Mouse (Mus musculus): ENCODE measurements around the gene Ccdc154. TPM values are rescaled to one million over a fixed set of nuclear protein-coding genes. Genes with fewer than 3 reads are reported as not detected.

Gene Ccdc154
- polyA plus RNA-seq, 1 experiment, result not detected

GRCm38 (mm10) chr17:25130060-25130459 lies 32.2 kb upstream of the Ccdc154 start:
- Histone ChIP-seq H3K27me3 (replicated peaks) (peaks cover 2% of the 10 kb centered on the region), H3K9me3 (no peaks in the 10 kb centered on the region), H3K4me3 (replicated peaks) (no peak overlapping the region), H3K4me1 (peaks cover 23% of the 10 kb centered on the region), H3K36me3 (replicated peaks; ENCODE audit: low read length) (no peaks in the 10 kb centered on the region)
- no peak for TF ChIP-seq FLI1 (IDR thresholded peaks at IDR 0.05; ENCODE audit: low read length)
- TF ChIP-seq GATA1 (IDR thresholded peaks at IDR 0.05; ENCODE audit: borderline replicate concordance, low read length), result no peak

GRCm38 (mm10) chr17:25133275-25133698 lies 29.0 kb upstream of the Ccdc154 start, which contains the start of gene Clcn7:
Gene Clcn7 (plus strand): TSS chr17:25133391.
- peak within 1 kb of the TSS; percentile 96 for H3K4me3 ChIP-seq (replicated peaks)
- H3K9me3 ChIP-seq, result no peaks in the 10 kb centered on the region
- H3K27me3 ChIP-seq (replicated peaks), result peaks cover 2% of the 10 kb centered on the region
- H3K4me1 ChIP-seq, result peaks cover 40% of the 10 kb centered on the region
- peaks cover 20% of the 10 kb centered on the region for H3K36me3 ChIP-seq (replicated peaks; ENCODE audit: low read length)
- TF ChIP-seq GATA1 (IDR thresholded peaks at IDR 0.05; ENCODE audit: borderline replicate concordance, low read length) (no peak), FLI1 (IDR thresholded peaks at IDR 0.05; ENCODE audit: low read length) (no peak)

DNA sequence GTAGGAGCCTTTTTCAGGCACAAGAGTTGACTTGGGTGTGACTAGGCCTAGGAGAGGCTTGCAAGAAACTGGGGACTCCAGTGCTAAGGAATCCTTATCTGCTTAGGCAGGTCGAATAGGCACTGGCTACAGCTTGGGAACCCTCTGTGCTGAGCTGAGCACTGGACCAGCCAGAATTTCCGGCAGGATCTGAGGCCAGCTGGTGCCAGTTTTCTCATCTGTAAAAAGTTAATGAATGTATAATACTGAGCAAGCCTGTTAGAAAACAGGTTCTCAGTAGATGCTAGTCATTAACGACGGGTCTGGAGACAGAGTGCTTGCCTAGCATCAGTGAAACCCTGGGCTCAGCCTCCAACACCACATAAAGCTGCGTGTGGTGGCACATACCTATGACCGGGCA lies 26.6 kb upstream of the Ccdc154 start:
- Histone ChIP-seq H3K36me3 (replicated peaks; ENCODE audit: low read length) (peaks cover 33% of the 10 kb centered on the region), H3K27me3 (replicated peaks) (no peaks in the 10 kb centered on the region), H3K4me1 (peaks cover 48% of the 10 kb centered on the region), H3K4me3 (replicated peaks) (peak overlapping the region; percentile 38), H3K9me3 (no peaks in the 10 kb centered on the region)
- no peak for TF ChIP-seq FLI1 (IDR thresholded peaks at IDR 0.05; ENCODE audit: low read length)
- TF ChIP-seq GATA1 (IDR thresholded peaks at IDR 0.05; ENCODE audit: borderline replicate concordance, low read length), result no peak

DNA sequence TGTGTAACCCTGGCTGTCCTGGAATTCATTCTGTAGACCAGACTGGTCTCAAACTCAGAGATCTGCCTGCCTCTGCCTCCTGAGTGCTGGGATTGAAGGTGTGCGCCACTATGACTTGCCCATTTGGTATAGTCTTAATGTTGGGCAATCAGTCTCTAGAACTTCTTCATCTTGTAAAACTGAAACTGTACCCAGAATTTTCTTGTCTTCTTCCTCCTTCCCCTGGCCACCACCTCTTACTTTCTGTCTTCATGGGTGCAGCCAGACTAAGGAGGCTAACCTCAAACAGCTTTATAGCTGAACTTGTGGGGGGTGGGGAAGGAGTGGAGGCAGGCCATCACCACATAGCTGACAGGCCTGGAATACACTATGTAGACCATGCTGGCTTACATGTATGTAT lies 23.5 kb upstream of the Ccdc154 start:
- H3K9me3 ChIP-seq, result no peaks in the 10 kb centered on the region
- H3K36me3 ChIP-seq (replicated peaks; ENCODE audit: low read length), result peaks cover 54% of the 10 kb centered on the region
- peaks cover 64% of the 10 kb centered on the region for H3K4me1 ChIP-seq
- TF ChIP-seq GATA1 (IDR thresholded peaks at IDR 0.05; ENCODE audit: borderline replicate concordance, low read length), result no peak
- TF ChIP-seq FLI1 (IDR thresholded peaks at IDR 0.05; ENCODE audit: low read length), result no peak
- no peak overlapping the region for H3K4me3 ChIP-seq (replicated peaks)
- no peaks in the 10 kb centered on the region for H3K27me3 ChIP-seq (replicated peaks)

GRCm38 (mm10) chr17:25139960-25140359 lies 22.3 kb upstream of the Ccdc154 start:
- Histone ChIP-seq H3K27me3 (replicated peaks) (no peaks in the 10 kb centered on the region), H3K36me3 (replicated peaks; ENCODE audit: low read length) (peaks cover 65% of the 10 kb centered on the region), H3K4me1 (peaks cover 60% of the 10 kb centered on the region), H3K4me3 (replicated peaks) (no peak overlapping the region), H3K9me3 (no peaks in the 10 kb centered on the region)
- TF ChIP-seq FLI1 (IDR thresholded peaks at IDR 0.05; ENCODE audit: low read length), result no peak
- TF ChIP-seq GATA1 (IDR thresholded peaks at IDR 0.05; ENCODE audit: borderline replicate concordance, low read length), result no peak

DNA sequence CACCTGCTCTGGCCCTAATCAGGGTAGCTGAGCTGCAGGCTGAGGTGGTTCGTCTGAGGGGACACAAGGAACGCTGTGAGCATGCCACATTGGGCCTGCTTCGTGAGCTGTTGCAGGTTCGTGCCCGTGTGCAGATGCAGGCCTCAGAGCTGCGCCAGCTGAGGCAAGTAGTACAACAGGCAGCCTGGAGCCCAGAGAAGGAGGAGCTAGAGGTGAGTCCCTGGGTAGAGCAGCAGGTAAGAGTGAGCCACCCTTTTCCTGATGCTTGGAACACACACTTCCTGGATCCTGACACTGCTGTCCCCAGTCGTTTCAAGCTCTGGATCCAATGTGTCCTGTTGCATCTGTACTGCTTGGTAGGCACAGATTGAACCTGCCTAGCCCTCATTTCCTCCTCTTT lies 1.1 kb downstream of the Ccdc154 start:
- H3K36me3 ChIP-seq (replicated peaks; ENCODE audit: low read length), result peaks cover 46% of the 10 kb centered on the region

DNA sequence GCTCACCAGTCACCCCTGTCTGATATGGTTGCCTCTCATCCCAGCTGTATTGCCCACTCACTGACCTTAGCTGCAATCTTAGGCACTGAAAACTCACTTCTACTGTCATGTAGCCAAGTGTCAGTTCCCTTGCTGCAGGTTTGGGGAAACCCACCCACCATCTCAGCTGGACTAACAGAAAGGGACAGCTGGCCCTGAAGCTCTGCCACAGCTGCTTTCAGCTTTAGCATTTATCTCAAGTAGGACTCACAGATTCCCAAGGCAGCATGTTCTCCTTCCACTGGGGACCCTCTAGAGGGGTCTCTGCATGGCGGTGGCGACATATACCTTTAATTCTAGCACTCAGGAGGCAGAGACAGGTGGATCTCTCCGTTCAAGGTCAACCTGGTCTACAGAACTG lies 2.5 kb downstream of the Ccdc154 start:
- no peaks in the 10 kb centered on the region; the same call in 1 of the 2 replicates for H3K4me1 ChIP-seq
- peaks cover 49% of the 10 kb centered on the region for H3K27me3 ChIP-seq (replicated peaks)
- no peaks in the 10 kb centered on the region for H3K9me3 ChIP-seq
- TF ChIP-seq GATA1 (IDR thresholded peaks at IDR 0.05; ENCODE audit: borderline replicate concordance, low read length) (no peak), FLI1 (IDR thresholded peaks at IDR 0.05; ENCODE audit: low read length) (no peak)
- no peak overlapping the region for H3K4me3 ChIP-seq (replicated peaks)
- peaks cover 36% of the 10 kb centered on the region for H3K36me3 ChIP-seq (replicated peaks; ENCODE audit: low read length)

More for the DNA sequence above, 1.1 kb downstream of the Ccdc154 start:
- TF ChIP-seq FLI1 (IDR thresholded peaks at IDR 0.05; ENCODE audit: low read length) (no peak), GATA1 (IDR thresholded peaks at IDR 0.05; ENCODE audit: borderline replicate concordance, low read length) (no peak)
- peak overlapping the region; percentile 57 for H3K4me3 ChIP-seq (replicated peaks)
- H3K27me3 ChIP-seq (replicated peaks), result peaks cover 38% of the 10 kb centered on the region
- H3K4me1 ChIP-seq, result no peaks in the 10 kb centered on the region; the same call in 1 of the 2 replicates
- no peaks in the 10 kb centered on the region for H3K9me3 ChIP-seq

DNA sequence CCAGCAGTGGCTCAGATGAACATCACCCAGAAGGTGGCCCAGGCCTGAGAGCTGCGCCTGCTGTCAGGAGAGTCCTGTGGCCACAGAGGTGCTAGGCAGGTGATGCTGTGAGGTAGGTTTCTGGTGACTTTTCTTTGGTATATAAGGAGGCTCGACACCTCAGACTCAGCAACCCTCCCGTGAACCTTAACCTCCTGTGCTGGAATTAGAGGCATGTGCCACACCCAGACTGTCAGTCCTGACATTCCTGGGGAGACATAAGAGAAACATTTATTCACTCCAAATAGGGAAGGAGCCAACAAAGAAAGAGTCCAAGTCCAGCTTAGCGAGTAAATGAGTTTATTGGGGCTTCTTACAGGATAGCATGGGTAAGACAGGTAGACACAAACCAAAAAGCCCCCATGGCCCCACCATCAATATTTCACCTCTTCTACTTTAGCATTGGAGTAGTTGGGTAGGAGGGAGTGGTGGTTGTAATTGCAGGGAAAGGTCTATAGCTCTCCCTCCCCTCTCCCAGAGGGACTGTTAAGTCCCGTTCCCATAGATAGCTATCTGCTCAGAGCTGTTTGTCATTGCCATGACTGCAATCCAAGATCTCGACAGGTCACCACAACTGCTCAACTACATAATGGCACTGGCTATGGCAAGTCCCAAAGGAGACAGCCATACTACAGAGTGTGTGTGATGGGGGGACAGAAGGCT lies 3.9 kb downstream of the Ccdc154 start:
- no peak for TF ChIP-seq FLI1 (IDR thresholded peaks at IDR 0.05; ENCODE audit: low read length)
- TF ChIP-seq GATA1 (IDR thresholded peaks at IDR 0.05; ENCODE audit: borderline replicate concordance, low read length), result no peak
- no peak overlapping the region for H3K4me3 ChIP-seq (replicated peaks)
- peaks cover 23% of the 10 kb centered on the region for H3K36me3 ChIP-seq (replicated peaks; ENCODE audit: low read length)
- peaks cover 57% of the 10 kb centered on the region for H3K27me3 ChIP-seq (replicated peaks)
- no peaks in the 10 kb centered on the region; the same call in 1 of the 2 replicates for H3K4me1 ChIP-seq
- no peaks in the 10 kb centered on the region for H3K9me3 ChIP-seq

- Histone ChIP-seq H3K36me3 (replicated peaks; ENCODE audit: low read length) (no peaks in the 10 kb centered on the region), H3K4me1 (peaks cover 4% of the 10 kb centered on the region; the same call in 1 of the 2 replicates), H3K9me3 (no peaks in the 10 kb centered on the region), H3K4me3 (replicated peaks) (no peak overlapping the region), H3K27me3 (replicated peaks) (peaks cover 79% of the 10 kb centered on the region)
- TF ChIP-seq FLI1 (IDR thresholded peaks at IDR 0.05; ENCODE audit: low read length) (no peak), GATA1 (IDR thresholded peaks at IDR 0.05; ENCODE audit: borderline replicate concordance, low read length) (no peak)
These were observed 7.4 kb downstream of the Ccdc154 start for GRCm38 (mm10) chr17:25169706-25170105.

GRCm38 (mm10) chr17:25172558-25172957 lies 10.3 kb downstream of the Ccdc154 start:
- no peaks in the 10 kb centered on the region for H3K36me3 ChIP-seq (replicated peaks; ENCODE audit: low read length)
- peaks cover 82% of the 10 kb centered on the region for H3K27me3 ChIP-seq (replicated peaks)
- no peak overlapping the region for H3K4me3 ChIP-seq (replicated peaks)
- TF ChIP-seq GATA1 (IDR thresholded peaks at IDR 0.05; ENCODE audit: borderline replicate concordance, low read length) (no peak), FLI1 (IDR thresholded peaks at IDR 0.05; ENCODE audit: low read length) (no peak)
- peaks cover 4% of the 10 kb centered on the region; the same call in 1 of the 2 replicates for H3K4me1 ChIP-seq
- no peaks in the 10 kb centered on the region for H3K9me3 ChIP-seq

All from megakaryocyte, embryonic 14.5 days (primary cell).